Mouse (Mus musculus) cerebellum, adult 2 months (tissue): ENCODE measurements around the gene Grk4. TPM values are rescaled to one million over a fixed set of nuclear protein-coding genes. Genes with fewer than 3 reads are reported as not detected.

Source experiments
- DNase-seq, 2 experiments: peaks; one replicate each; pipeline ENCODE4 v3.0.0; 2021
- H3K27ac ChIP-seq: fragments of 200-500 bp; 2 replicates; pipeline ENCODE4 v1.5.1; 2012; ENCODE audit warnings: low read length, control low read depth, inconsistent platforms; ENCODE audit not compliant: insufficient read depth
- H3K27me3 ChIP-seq: fragments of 200-500 bp; 2 replicates; pipeline ENCODE4 v1.6.1; 2012; ENCODE audit warnings: inconsistent platforms, mild to moderate bottlenecking, low read length, moderate library complexity; ENCODE audit not compliant: control insufficient read depth, insufficient read depth
- H3K4me1 ChIP-seq: fragments of 200-500 bp; 2 replicates; pipeline ENCODE4 v1.6.1; 2011; ENCODE audit warnings: low read length; ENCODE audit not compliant: control insufficient read depth, insufficient read depth
- H3K4me3 ChIP-seq: fragments of 200-500 bp; replicated peaks from 2 replicates; pipeline ENCODE3; 2011; ENCODE audit warnings: mild to moderate bottlenecking, low read depth, low read length, control low read depth; ENCODE audit not compliant: insufficient read depth
- CTCF ChIP-seq: fragments of 200-500 bp; IDR thresholded peaks from 2 replicates; pipeline ENCODE4 v1.5.1; 2011; ENCODE audit warnings: low read depth, mild to moderate bottlenecking, control low read depth, low read length, moderate library complexity, borderline replicate concordance; ENCODE audit not compliant: insufficient read depth
- POLR2A ChIP-seq: fragments of 200-500 bp; IDR thresholded peaks from 2 replicates; pipeline ENCODE4 v1.6.1; 2011; ENCODE audit warnings: low read length, control low read depth, borderline replicate concordance; ENCODE audit not compliant: insufficient read depth
- WGBS: fragments of 180-500 bp; shearing (Covaris S2); methylation state at CpG from one replicate; pipeline ENCODE4 v1.1.7; 2018; 5-methylcytosine and 5-hydroxymethylcytosine counted together
- polyA plus RNA-seq: library from polyadenylated mRNA; depleted of rRNA; stranded (reverse); fragments of >200 nt; gene quantifications from 2 replicates; pipeline ENCODE4 v1.2.3, GENCODE M21; 2012

The Grk4 gene
- polyA plus RNA-seq, 1 experiment = 4.6 TPM

DNA sequence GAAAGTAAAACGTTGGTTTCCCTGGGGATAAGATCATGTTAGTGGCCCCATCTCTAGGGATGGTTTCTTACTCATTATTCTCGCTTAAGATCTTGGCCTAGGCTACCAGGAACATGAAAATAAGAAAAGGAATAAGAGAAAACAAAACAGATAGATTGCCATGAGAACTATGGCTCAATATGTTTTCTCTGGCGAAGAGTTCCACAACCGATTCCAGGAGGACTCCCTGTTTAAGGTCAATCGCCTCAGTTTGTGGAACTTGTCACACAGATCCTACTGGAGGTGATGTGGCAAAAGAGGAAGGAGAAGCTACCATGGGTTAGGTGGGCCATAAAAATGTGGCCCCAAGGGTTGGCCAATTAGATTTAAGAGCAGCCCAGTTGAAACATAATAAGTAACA lies 54.6 kb downstream of the Grk4 start:
- TF ChIP-seq CTCF = no peak
- no peak for TF ChIP-seq POLR2A
- H3K27me3 ChIP-seq = no peaks in the 10 kb centered on the region
- WGBS = 82% methylated on average over 5 of the region's 5 CpGs

DNA sequence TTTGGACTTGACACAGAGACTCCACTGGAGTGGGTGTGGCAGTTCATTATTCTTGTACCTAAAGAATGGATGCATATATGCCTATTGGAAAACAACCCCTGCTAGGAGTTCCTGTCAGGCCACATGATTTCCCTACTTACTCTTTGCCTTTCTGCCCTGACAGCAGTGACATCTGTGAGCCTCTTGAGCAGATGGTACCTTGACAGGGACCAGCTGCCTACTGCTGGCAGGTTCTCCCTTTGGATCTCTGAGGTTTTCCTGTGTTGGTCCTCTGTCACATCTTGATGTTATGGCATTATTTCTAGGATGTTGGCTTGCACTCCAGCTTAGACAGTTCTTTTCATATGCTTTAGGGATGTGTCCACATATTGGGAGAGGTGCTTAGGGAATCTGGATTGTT lies 69.0 kb downstream of the Grk4 start:
- no peak overlapping the region for H3K27ac ChIP-seq
- TF ChIP-seq POLR2A (no peak), CTCF (no peak)
- no peaks in the 10 kb centered on the region for H3K27me3 ChIP-seq
- H3K4me1 ChIP-seq = 0 out of 2 replicates have a peak, but pooled peaks cover 3% of the 10 kb centered on the region
- peak in 1 of 2 experiments; percentile 14 for DNase-seq
- H3K4me3 ChIP-seq = no peak overlapping the region

More for the DNA sequence above, 54.6 kb downstream of the Grk4 start:
- Histone ChIP-seq H3K4me1 (no peaks in the 10 kb centered on the region), H3K27ac (no peak overlapping the region), H3K4me3 (no peak overlapping the region)
- DNase-seq = no peak

DNA sequence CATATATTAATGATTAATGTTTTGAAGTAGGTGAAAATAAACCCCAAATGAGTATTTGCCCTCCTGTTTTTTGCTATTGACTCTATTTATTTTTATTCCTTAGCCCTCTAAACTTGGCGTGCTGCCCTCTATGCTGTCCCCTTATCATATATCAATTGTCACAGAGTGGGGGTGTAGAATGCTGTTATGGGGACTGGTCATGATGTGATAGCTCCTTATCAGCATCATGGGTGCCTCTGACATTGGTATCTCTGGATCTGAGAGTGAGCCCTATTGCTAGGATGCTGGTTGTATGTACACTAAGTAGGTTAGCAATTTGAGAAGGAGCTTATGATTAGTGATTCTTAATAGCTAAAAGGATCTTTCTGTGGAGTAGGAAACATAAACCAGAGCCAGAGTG lies 70.1 kb downstream of the Grk4 start:
- H3K27ac ChIP-seq = no peak overlapping the region
- H3K4me3 ChIP-seq = no peak overlapping the region
- WGBS = 97% methylated on average over 1 of the region's 1 CpGs
- TF ChIP-seq CTCF (no peak), POLR2A (no peak)
- 0 out of 2 replicates have a peak, but pooled peaks cover 3% of the 10 kb centered on the region for H3K4me1 ChIP-seq
- DNase-seq = no peak
- H3K27me3 ChIP-seq = no peaks in the 10 kb centered on the region

- Histone ChIP-seq H3K27ac (no peak overlapping the region), H3K4me1 (no peaks in the 10 kb centered on the region), H3K4me3 (no peak overlapping the region), H3K27me3 (no peaks in the 10 kb centered on the region)
- DNase-seq = no peak
- WGBS = 62% methylated on average over 3 of the region's 3 CpGs
- TF ChIP-seq POLR2A = no peak
- TF ChIP-seq CTCF = no peak
Measured at GRCm38 (mm10) chr5:34751477-34751876, 91.3 kb downstream of the Grk4 start.

- Histone ChIP-seq H3K27me3 (no peaks in the 10 kb centered on the region), H3K4me1 (no peaks in the 10 kb centered on the region), H3K27ac (no peak overlapping the region), H3K4me3 (no peak overlapping the region)
- WGBS = 69% methylated on average over 1 of the region's 1 CpGs
- DNase-seq = no peak
- TF ChIP-seq CTCF (no peak), POLR2A (no peak)
Measured at GRCm38 (mm10) chr5:34758762-34759161, 98.6 kb downstream of the Grk4 start.

GRCm38 (mm10) chr5:34760850-34761508 lies 100.8 kb downstream of the Grk4 start:
- Histone ChIP-seq H3K4me3 (peak overlapping the region; percentile 79), H3K4me1 (no peaks in the 10 kb centered on the region), H3K27ac (peak overlapping the region; percentile 31), H3K27me3 (no peaks in the 10 kb centered on the region)
- no peak for DNase-seq
- under 1% methylated on average over 19 of the region's 19 CpGs for WGBS
- no peak for TF ChIP-seq CTCF
- no peak for TF ChIP-seq POLR2A

DNA sequence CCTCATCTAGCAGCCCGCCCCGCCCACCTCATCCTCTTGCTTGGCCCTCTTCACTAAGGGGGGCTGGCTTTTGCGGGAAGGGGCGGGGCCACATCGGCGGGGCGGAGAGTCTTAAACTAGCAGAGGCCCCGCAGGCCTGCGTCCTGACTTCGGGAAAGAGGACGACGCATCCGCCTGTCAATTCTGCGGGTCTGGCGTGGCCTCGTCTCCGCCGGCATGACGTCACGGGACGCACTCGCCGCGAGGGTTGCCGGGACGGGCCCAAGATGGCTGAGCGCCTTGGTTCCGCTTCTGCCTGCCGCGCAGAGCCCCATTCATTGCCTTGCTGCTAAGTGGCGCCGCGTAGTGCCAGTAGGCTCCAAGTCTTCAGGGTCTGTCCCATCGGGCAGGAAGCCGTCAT lies 101.3 kb downstream of the Grk4 start, which contains the start of gene Htt:
Gene Htt, plus strand, starts transcription at position 232 of the 400 bp plus-strand sequence.
- under 1% methylated on average over 35 of the region's 35 CpGs for WGBS
- H3K27me3 ChIP-seq = no peaks in the 10 kb centered on the region
- H3K27ac ChIP-seq = peak within 1 kb of the TSS; percentile 56
- H3K4me1 ChIP-seq = peaks cover 3% of the 10 kb centered on the region; the same call in 1 of the 2 replicates
- H3K4me3 ChIP-seq = peak within 1 kb of the TSS; percentile 79
- peak; percentile 98 for DNase-seq
- no peak for TF ChIP-seq CTCF
- TF ChIP-seq POLR2A = peak; percentile 95

GRCm38 (mm10) chr5:34761934-34762611 lies 101.9 kb downstream of the Grk4 start:
- WGBS = under 1% methylated on average over 43 of the region's 54 CpGs
- Histone ChIP-seq H3K4me3 (peak overlapping the region; percentile 79), H3K27ac (peak overlapping the region; percentile 56), H3K27me3 (no peaks in the 10 kb centered on the region), H3K4me1 (peaks cover 3% of the 10 kb centered on the region; the same call in 1 of the 2 replicates)
- TF ChIP-seq CTCF = no peak
- peak; percentile 35; the same call in 1 of the 2 replicates for TF ChIP-seq POLR2A
- peak; percentile 61 to 68 for DNase-seq
